Mouse (Mus musculus) embryonic stem cell, embryonic (primary cell): Measurements from ENCODE around the gene Xkr7.

Experiments
- CTCF ChIA-PET, 4 experiments: fragments of 300-600 bp in 2 of 4; fragments of 350-600 bp in 2 of 4; sonication (Branson Sonifier 250); formaldehyde crosslinking; loops; one replicate each; lab custom pipeline; 2022; ENCODE audit warnings: inconsistent platforms in 2 of 4; lab: Charles Lee
- POLR2A ChIA-PET, 4 experiments: fragments of 300-600 bp in 2 of 4; fragments of 350-600 bp in 2 of 4; sonication (Branson Sonifier 250); formaldehyde crosslinking; loops; one replicate each; lab custom pipeline; 2022; ENCODE audit warnings: antibody characterized with exemption in 4 of 4, inconsistent platforms in 1 of 4; lab: Charles Lee

Xkr7 gene

DNA sequence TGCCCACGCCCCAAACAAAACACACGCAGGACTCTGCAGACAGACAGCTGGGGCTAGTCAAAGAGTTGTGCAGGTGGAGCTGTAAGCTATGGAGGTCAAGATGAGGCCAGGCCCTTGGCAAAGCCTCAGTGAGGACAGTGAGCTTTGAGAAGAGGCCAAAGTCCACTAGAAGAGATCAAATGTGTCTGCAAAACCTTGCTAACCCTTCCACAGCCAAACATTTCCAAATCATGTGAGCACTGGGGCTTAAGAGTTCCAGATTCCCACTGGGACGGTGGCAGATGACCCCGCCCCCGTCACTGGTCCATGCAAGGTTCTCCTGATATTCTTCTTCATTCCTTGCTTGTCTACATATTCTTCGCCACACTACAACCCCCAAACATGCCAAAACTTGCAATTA is 50.2 kb downstream of the Xkr7 start:
- ChIA-PET CTCF (interaction anchor here (0.6 to 2.9 kb wide), 28 partner anchors 9 to 541 kb away, joined by 3 to 26 read pairs (median 4); partner anchors contain the start of gene Hck (in 1 of the 4)), POLR2A (interaction anchor here in 3 of 4 experiments (0.7 to 3.3 kb wide), 10 partner anchors 10 to 61 kb away, joined by 3 to 11 read pairs (median 4); no protein-coding TSS in a partner anchor)

DNA sequence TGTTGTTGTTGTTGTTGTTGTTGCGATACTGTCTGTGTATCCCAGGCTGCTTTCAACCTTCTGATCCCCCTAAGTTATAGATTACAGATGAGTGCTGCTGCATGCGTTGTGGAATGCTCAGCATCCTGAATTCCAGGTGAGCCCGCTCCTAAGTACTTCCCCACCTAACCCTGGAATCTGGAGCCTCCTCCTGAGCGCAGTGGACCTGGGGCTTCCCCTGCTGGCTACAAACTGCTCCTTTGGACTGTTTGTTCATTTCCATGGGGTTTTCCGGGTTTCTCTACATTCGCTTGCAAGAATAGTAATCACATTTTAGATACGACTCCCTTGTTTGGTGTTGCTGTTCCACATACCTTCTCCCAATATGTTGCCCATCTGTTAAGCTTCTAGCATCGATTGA is 51.6 kb downstream of the Xkr7 start:
- CTCF ChIA-PET, result interaction anchor here in 3 of 4 experiments (0.8 to 2.8 kb wide), 6 partner anchors 12 to 174 kb away, joined by 3 to 23 read pairs (median 10); no protein-coding TSS in a partner anchor
- POLR2A ChIA-PET, result interaction anchor here in 2 of 4 experiments (0.6 to 1.5 kb wide), 3 partner anchors 14 to 225 kb away, joined by 3 to 6 read pairs (median 6); no protein-coding TSS in a partner anchor

DNA sequence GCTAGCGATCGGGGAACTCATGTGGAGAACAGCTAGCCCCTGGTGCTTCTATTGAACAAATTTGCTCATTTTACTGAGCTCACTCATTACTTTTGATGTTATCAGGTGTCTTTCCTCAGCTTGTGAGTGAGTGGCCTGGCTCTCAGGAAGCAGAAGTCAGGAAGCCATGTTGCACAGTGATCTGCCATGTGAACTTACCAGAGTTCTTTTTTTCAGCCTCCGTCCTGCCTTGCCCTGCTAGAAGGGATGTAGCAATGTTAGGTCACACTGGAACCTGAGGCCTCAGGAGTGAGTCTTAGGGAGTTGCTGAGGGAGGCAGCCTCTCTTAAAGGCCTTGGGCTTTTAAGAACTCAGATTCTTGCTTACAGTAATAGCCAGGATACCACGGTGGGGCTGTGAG is 52.2 kb downstream of the Xkr7 start:
- ChIA-PET POLR2A (interaction anchor here in 1 of 4 experiments (1.5 kb wide), 1 partner anchor 15 kb away, joined by 6 read pairs; no protein-coding TSS in a partner anchor), CTCF (interaction anchor here in 3 of 4 experiments (0.5 to 2.6 kb wide), 9 partner anchors 8 to 445 kb away, joined by 3 to 16 read pairs (median 3); no protein-coding TSS in a partner anchor)

DNA sequence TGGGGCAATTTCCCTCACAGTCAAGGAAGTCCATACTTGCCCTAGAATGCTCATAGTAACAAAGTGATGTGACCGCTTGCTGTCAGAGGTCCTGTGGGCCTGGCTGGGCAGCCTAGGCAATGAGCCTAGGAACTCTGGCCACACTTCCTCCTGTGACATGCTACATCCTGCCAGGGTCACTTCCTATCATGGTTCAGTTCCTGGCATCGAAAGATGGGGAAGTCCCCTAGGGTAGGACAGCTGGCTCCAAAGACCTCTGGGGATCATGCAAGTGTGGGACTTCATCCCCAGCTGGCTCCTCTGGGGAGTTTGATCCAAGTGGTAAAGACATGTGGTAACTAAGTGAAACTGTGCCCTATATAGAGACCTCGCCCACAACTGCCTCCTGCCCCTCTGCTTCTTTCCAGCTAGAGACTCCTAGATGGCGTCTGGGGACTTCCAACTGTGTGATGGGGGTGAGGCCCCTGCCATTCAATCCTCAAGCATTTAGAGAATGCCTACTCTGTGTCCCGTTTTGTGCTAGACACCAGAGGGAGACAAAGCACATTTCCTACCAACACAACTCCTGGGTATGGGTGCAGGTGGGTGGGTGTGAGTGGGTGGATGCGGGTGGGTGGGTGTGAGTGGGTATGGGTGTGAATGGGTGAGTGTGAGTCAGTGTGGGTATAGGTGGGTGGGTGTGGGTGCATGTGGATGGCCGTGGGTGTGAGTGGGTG is 52.8 kb downstream of the Xkr7 start:
- POLR2A ChIA-PET, result no interaction called here

DNA sequence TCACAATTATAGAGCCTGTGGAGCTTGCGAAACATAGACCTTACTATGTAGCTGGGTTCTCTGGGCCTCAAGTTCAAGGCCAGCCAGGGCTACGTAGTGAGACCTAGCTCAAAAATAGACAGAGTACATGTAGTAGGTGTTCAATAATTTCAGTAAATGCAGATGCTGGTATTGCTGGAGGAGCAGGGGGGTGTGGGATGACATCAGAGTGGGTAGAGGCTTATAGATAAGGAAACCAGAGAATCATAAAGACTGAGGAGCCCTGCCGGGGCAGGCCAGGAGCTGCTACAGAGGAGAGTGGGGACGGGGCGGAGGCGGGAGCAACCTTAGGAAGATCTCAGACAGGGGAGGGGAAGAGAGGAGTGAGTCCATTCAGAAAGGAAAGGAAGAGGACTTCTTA is 53.9 kb downstream of the Xkr7 start:
- ChIA-PET CTCF (interaction anchor here in 1 of 4 experiments (1.9 to 2.4 kb wide), 2 partner anchors 9 to 57 kb away, joined by 6 to 11 read pairs; no protein-coding TSS in a partner anchor), POLR2A (interaction anchor here in 1 of 4 experiments (1.7 kb wide), 1 partner anchor 14 kb away, joined by 4 read pairs; no protein-coding TSS in a partner anchor)

More for the DNA sequence above, 52.8 kb downstream of the Xkr7 start:
- CTCF ChIA-PET, result interaction anchor here in 3 of 4 experiments (0.5 to 2.6 kb wide), 11 partner anchors 8 to 1208 kb away, joined by 3 to 16 read pairs (median 4); no protein-coding TSS in a partner anchor

DNA sequence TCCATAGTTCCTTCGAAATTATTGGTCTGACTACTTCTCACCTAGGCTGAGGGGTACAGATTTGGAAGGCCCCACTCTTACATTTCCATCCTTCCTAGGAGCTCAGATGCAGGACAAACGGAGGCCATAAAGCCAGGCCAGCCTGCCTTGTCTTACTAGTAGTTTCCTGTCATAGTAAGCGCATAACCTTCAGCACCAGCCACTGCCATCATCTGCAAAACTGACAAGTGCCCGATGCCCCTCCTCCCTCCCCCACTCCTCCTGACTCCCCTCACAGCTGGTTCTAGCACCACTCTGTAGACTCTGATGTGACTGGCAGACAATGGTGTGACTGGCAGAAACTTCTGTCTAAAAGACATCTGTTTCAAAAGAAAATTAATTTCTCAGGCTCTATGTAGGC is 54.5 kb downstream of the Xkr7 start:
- POLR2A ChIA-PET, result interaction anchor here in 1 of 4 experiments (1.7 kb wide), 1 partner anchor 15 kb away, joined by 4 read pairs; no protein-coding TSS in a partner anchor
- CTCF ChIA-PET, result interaction anchor here in 1 of 4 experiments (2.1 to 2.4 kb wide), 2 partner anchors 19 to 56 kb away, joined by 4 to 6 read pairs; no protein-coding TSS in a partner anchor

DNA sequence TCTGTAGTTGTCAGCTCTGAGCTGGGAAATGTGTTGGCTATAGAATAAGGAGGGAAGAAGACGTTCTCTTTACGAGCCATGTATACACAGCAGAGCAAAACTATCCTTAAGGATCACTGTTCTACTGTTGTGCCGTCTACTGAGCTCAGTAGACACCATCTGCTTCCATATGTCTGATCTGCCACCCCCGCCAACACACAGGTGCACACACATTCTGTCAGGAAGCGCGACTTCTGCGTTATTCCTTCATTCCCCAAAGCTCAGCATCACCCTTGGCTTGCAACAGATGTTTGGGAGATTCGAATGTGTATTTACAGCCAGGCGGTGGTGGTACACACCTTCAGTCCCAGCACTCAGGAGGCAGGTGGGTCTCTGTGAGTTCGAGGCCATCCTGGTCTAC is 55.4 kb downstream of the Xkr7 start:
- ChIA-PET CTCF (interaction anchor here (0.6 to 2.4 kb wide), 8 partner anchors 16 to 650 kb away, joined by 3 to 12 read pairs (median 4); no protein-coding TSS in a partner anchor), POLR2A (interaction anchor here in 1 of 4 experiments (1.7 kb wide), 1 partner anchor 16 kb away, joined by 4 read pairs; no protein-coding TSS in a partner anchor)

DNA sequence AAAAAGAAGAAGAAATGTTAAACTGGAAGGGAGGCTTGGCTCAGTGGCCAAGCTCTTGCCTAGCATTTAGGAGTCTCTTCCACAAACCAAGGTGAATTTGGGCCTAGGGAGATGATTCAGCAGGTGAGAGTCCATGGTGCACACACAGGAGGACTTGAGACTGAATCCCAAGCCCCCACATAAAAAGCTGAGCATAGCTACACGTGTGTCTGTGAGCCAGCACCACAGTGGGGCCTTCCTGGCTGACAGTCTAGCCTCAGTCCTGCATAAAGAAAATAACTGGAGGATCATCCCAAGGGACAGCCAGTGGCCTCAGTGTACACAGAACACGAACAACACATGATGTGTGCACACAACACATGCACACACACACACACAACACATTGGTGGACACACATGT is 57.7 kb downstream of the Xkr7 start:
- CTCF ChIA-PET, result interaction anchor here in 1 of 4 experiments (0.6 to 1.0 kb wide), 2 partner anchors 19 to 36 kb away, joined by 4 read pairs; no protein-coding TSS in a partner anchor

DNA sequence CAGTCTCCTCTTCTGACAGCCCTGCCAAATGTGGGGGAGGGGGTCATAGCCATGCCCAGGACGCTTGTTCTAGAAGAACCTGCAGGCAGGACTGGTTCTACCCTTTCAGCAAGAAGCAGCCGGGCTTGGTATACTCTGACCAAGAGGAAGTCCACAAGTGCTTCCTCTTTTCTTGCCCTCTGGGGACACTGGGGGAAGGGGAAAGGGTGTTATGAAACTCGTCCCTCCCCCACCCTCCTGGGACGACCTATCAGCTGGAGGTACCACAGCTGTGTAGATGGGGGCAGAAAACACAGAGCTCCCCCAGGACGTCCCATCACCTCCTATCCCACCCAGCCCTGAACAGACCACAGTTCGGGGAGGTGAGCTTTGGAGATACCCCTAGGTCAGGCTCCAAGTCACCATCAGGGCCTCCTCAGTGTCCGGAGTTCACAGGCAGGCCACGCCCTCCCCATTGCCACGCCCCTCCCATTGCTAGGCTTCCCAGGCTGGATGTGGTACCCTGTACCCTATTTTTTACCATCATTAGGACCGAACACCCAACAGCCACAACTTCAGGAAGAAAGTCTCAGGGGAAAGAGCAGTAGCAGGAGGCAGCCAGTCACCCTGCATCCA is 59.0 kb downstream of the Xkr7 start:
- ChIA-PET CTCF (interaction anchor here in 3 of 4 experiments (0.5 to 2.1 kb wide), 6 partner anchors 9 to 176 kb away, joined by 3 to 7 read pairs (median 4); no protein-coding TSS in a partner anchor), POLR2A (interaction anchor here in 3 of 4 experiments (0.6 to 1.3 kb wide), 6 partner anchors 12 to 185 kb away, joined by 3 to 12 read pairs (median 3); no protein-coding TSS in a partner anchor)

More for the DNA sequence above, 57.7 kb downstream of the Xkr7 start:
- POLR2A ChIA-PET, result interaction anchor here in 1 of 4 experiments (0.5 to 1.3 kb wide), 2 partner anchors 16 to 18 kb away, joined by 3 to 4 read pairs; no protein-coding TSS in a partner anchor
